8 mouse cellular contexts compared by ENCODE assay signal in the genomic region with DNA sequence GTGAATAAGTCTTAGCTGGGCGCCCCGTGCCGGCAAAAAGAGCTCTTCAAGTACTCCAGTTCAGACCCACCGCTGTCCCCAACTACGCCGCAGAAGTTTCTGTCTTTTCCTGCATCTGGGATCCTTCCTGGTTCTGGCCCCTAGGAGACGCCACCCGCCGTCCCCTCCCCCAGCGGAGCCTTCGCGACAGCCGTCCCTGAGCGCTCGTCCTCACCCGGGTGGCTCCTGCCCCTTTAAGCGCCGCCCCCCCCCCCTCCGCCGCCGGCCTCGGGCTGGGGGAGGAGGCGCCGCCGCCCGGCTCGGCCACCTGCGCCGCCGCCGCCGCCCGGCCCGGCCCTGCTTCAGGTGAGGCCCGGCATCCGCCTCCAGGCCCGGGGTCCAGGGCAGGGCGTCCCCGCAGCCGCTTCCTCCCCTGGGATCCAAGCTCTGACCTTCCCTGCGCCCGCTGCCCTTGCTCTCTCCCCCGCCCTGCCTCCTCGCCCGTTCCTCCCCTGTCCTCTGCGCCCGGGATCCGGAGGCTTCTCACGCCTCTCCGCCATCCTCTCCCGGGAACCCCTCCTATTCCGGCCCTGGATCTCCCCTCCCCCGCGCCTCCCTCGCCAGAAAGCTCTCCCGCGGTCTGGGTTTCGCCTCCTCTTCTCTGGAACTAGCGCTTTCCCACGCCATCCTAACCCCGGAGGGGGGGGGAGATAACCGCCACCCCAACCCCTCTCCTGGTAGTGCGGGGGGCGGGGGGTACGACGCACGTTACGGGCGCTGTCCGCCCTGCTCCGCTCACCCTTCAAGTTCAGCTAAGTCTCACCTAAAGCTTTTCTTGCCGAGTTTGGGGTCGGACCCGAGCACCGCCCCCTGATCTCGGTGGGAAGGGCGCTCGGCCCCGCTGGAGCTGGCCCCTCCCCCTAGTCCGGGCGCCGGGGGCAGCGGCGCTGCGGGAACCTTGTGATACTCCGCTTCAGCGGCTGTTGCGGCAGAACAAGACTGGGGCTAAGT. TPM values are rescaled to one million over a fixed set of nuclear protein-coding genes. Genes with fewer than 3 reads are reported as not detected.
A peak's percentile ranks its signal among the peaks of the same experiment; 100 is the strongest.
DNase-seq lines count a peak whose midpoint lies in the region; ATAC-seq and TF ChIP-seq lines count a peak whose summit lies in the region.

No protein-coding gene starts in this region.

- H3K4me3 ChIP-seq in embryonic facial prominence, embryonic 10.5 days: peak overlapping the region; percentile 90
- H3K4me3 ChIP-seq in midbrain, postnatal 0 days (ENCODE audit: low read depth, low read length): peak overlapping the region; percentile 83

- H3K27ac ChIP-seq in embryonic facial prominence, embryonic 10.5 days (replicated peaks): peak overlapping the region; percentile 92
- H3K27ac ChIP-seq in midbrain, postnatal 0 days (ENCODE audit: low read depth, low read length): peak overlapping the region; percentile 80

- peak overlapping the region; percentile 80 for H3K9ac ChIP-seq in midbrain, postnatal 0 days (replicated peaks; ENCODE audit: low read length, poor library complexity, severe bottlenecking)

- peak; percentile 62 for TF ChIP-seq CTCF in midbrain, postnatal 0 days (IDR thresholded peaks at IDR 0.05)

- H3K27me3 ChIP-seq in embryonic facial prominence, embryonic 10.5 days (replicated peaks; ENCODE audit: low read depth, poor library complexity, severe bottlenecking): no peaks in the 10 kb centered on the region
- H3K27me3 ChIP-seq in midbrain, postnatal 0 days (ENCODE audit: insufficient read depth, low read length): no peaks in the 10 kb centered on the region

- H3K9me3 ChIP-seq in embryonic facial prominence, embryonic 10.5 days: no peaks in the 10 kb centered on the region
- H3K9me3 ChIP-seq in midbrain, postnatal 0 days (ENCODE audit: low read length): no peaks in the 10 kb centered on the region

- DNase-seq in left cerebral cortex, adult 18-20 months (ENCODE audit: low spot score in 2 of 2): peak; percentile 70 to 76
- DNase-seq in left cerebral cortex, adult 11 months (ENCODE audit: low spot score): no peak
- peak; percentile 86 for DNase-seq in embryonic facial prominence, embryonic 10.5 days (ENCODE audit: low spot score)
- peak; percentile 87 for DNase-seq in kidney, adult 18-20 months
- peak; percentile 90 for DNase-seq in liver
- peak; percentile 76 for DNase-seq in midbrain, postnatal 0 days (ENCODE audit: low spot score)
- DNase-seq in spleen, postnatal 36 days (ENCODE audit: low spot score in 2 of 2): peak; percentile 87 to 88

- peaks cover 62% of the 10 kb centered on the region for H3K4me1 ChIP-seq in embryonic facial prominence, embryonic 10.5 days
- H3K4me1 ChIP-seq in midbrain, postnatal 0 days (ENCODE audit: insufficient read depth, low read length): peaks cover 22% of the 10 kb centered on the region

- H3K36me3 ChIP-seq in embryonic facial prominence, embryonic 10.5 days (replicated peaks): peaks cover 31% of the 10 kb centered on the region
- H3K36me3 ChIP-seq in midbrain, postnatal 0 days (ENCODE audit: insufficient read depth, low read length): peaks cover 25% of the 10 kb centered on the region

- H3K4me2 ChIP-seq in midbrain, postnatal 0 days (ENCODE audit: low read depth, low read length, poor library complexity, severe bottlenecking): peak overlapping the region; percentile 95

- WGBS in embryonic facial prominence, embryonic 10.5 days: under 1% methylated on average over 86 of the region's 88 CpGs
- under 1% methylated on average over 64 of the region's 88 CpGs for WGBS in midbrain, postnatal 0 days

- ATAC-seq in granulocyte monocyte progenitor cell, adult 5-6 weeks (replicated peaks; ENCODE audit: poor library complexity, severe bottlenecking): peak; percentile 25
- ATAC-seq in midbrain, postnatal 0 days (ENCODE audit: low FRiP score): peak; percentile 59

RNA-seq across cellular contexts. Expression of a gene that starts 1.4 kb away (rescaled TPM):
- 10 to 100 TPM; 40.3 to 40.4 TPM for total RNA-seq in left cerebral cortex, adult 18-20 months (2021)
- 14.7 and 17.5 TPM in 2 replicates for polyA plus RNA-seq in embryonic facial prominence, embryonic 10.5 days (2016; fragmentation: Nextera tagmentation; extraction: Ambion mirVana)
- 54.8 and 64.2 TPM in 2 replicates for total RNA-seq in granulocyte monocyte progenitor cell, adult 5-6 weeks (2014; fragmentation: Nextera tagmentation)
- 15.0 and 17.2 TPM in 2 replicates for total RNA-seq in granulocyte monocyte progenitor cell, adult 5-6 weeks (2017)
- total RNA-seq in midbrain, postnatal 0 days (2014; rRNA removed): 14.0 and 17.3 TPM in 2 replicates
- 8.0 and 9.3 TPM in 2 replicates for polyA plus RNA-seq in midbrain, postnatal 0 days (2015; fragmentation: Nextera tagmentation; extraction: Ambion mirVana)

RNA-seq across cellular contexts. Expression of a gene that starts 9.7 kb away (rescaled TPM):
- total RNA-seq in left cerebral cortex, adult 18-20 months (2021): 1,000 to 10,000 TPM; 1,718 to 1,797 TPM
- polyA plus RNA-seq in embryonic facial prominence, embryonic 10.5 days (2016; fragmentation: Nextera tagmentation; extraction: Ambion mirVana): 2,197 and 2,277 TPM in 2 replicates
- total RNA-seq in granulocyte monocyte progenitor cell, adult 5-6 weeks (2014; fragmentation: Nextera tagmentation): 1,867 and 2,007 TPM in 2 replicates
- total RNA-seq in granulocyte monocyte progenitor cell, adult 5-6 weeks (2017): 1,997 and 2,300 TPM in 2 replicates
- total RNA-seq in midbrain, postnatal 0 days (2014; rRNA removed): 4,011 and 6,126 TPM in 2 replicates
- polyA plus RNA-seq in midbrain, postnatal 0 days (2015; fragmentation: Nextera tagmentation; extraction: Ambion mirVana): 2,103 and 2,155 TPM in 2 replicates

RNA-seq across cellular contexts. Expression of a gene that starts 34.0 kb away (rescaled TPM):
- 100 to 1,000 TPM; 137 to 142 TPM for total RNA-seq in left cerebral cortex, adult 18-20 months (2021)
- polyA plus RNA-seq in embryonic facial prominence, embryonic 10.5 days (2016; fragmentation: Nextera tagmentation; extraction: Ambion mirVana): 711 and 729 TPM in 2 replicates
- total RNA-seq in granulocyte monocyte progenitor cell, adult 5-6 weeks (2014; fragmentation: Nextera tagmentation): 204 and 218 TPM in 2 replicates
- 321 and 371 TPM in 2 replicates for total RNA-seq in granulocyte monocyte progenitor cell, adult 5-6 weeks (2017)
- total RNA-seq in midbrain, postnatal 0 days (2014; rRNA removed): 109 and 117 TPM in 2 replicates
- polyA plus RNA-seq in midbrain, postnatal 0 days (2015; fragmentation: Nextera tagmentation; extraction: Ambion mirVana): 390 and 433 TPM in 2 replicates

RNA-seq across cellular contexts. Expression of a gene that starts 57.4 kb away (rescaled TPM):
- 100 to 1,000 TPM; 337 to 359 TPM for total RNA-seq in left cerebral cortex, adult 18-20 months (2021)
- 907 and 927 TPM in 2 replicates for polyA plus RNA-seq in embryonic facial prominence, embryonic 10.5 days (2016; fragmentation: Nextera tagmentation; extraction: Ambion mirVana)
- total RNA-seq in granulocyte monocyte progenitor cell, adult 5-6 weeks (2014; fragmentation: Nextera tagmentation): 1,470 and 1,497 TPM in 2 replicates
- total RNA-seq in granulocyte monocyte progenitor cell, adult 5-6 weeks (2017): 2,024 and 2,260 TPM in 2 replicates
- total RNA-seq in midbrain, postnatal 0 days (2014; rRNA removed): 415 and 452 TPM in 2 replicates
- 443 and 454 TPM in 2 replicates for polyA plus RNA-seq in midbrain, postnatal 0 days (2015; fragmentation: Nextera tagmentation; extraction: Ambion mirVana)
